Mouse (Mus musculus): ENCODE measurements around the gene Iffo2. TPM values are rescaled to one million over a fixed set of nuclear protein-coding genes. Genes with fewer than 3 reads are reported as not detected.

The Iffo2 gene
- polyA plus RNA-seq, 1 experiment from 2014 or later: 2.8 TPM

GRCm38 (mm10) chr4:139589351-139590027, 59.1 kb downstream of the Iffo2 start:
- no peak for DNase-seq (ENCODE audit: low spot score)
- Histone ChIP-seq H3K4me3 (no peak overlapping the region), H3K36me3 (no peaks in the 10 kb centered on the region), H3K27ac (peak overlapping the region; percentile 78), H3K27me3 (ENCODE audit: low read depth, poor library complexity, severe bottlenecking) (no peaks in the 10 kb centered on the region), H3K4me1 (peaks cover 84% of the 10 kb centered on the region), H3K9me3 (replicated peaks) (no peaks in the 10 kb centered on the region)
- WGBS: 52% methylated on average over 5 of the region's 5 CpGs

- DNase-seq (ENCODE audit: low spot score): peak; percentile 63
- no peak overlapping the region for H3K4me3 ChIP-seq
- peaks cover 84% of the 10 kb centered on the region for H3K4me1 ChIP-seq
- peak overlapping the region; percentile 78 for H3K27ac ChIP-seq
- H3K9me3 ChIP-seq (replicated peaks): no peaks in the 10 kb centered on the region
- H3K27me3 ChIP-seq (ENCODE audit: low read depth, poor library complexity, severe bottlenecking): no peaks in the 10 kb centered on the region
- H3K36me3 ChIP-seq: no peaks in the 10 kb centered on the region
- 16% methylated on average over 4 of the region's 4 CpGs for WGBS
These were observed 60.1 kb downstream of the Iffo2 start for GRCm38 (mm10) chr4:139590446-139590845.

- H3K4me3 ChIP-seq: no peak overlapping the region
- no peaks in the 10 kb centered on the region for H3K9me3 ChIP-seq (replicated peaks)
- peak overlapping the region; percentile 91 for H3K27ac ChIP-seq
- no peak for DNase-seq (ENCODE audit: low spot score)
- H3K27me3 ChIP-seq (ENCODE audit: low read depth, poor library complexity, severe bottlenecking): no peaks in the 10 kb centered on the region
- H3K36me3 ChIP-seq: no peaks in the 10 kb centered on the region
- 76% methylated on average over 7 of the region's 7 CpGs for WGBS
- H3K4me1 ChIP-seq: peaks cover 92% of the 10 kb centered on the region
These were observed 62.5 kb downstream of the Iffo2 start for GRCm38 (mm10) chr4:139592895-139593294.

GRCm38 (mm10) chr4:139593383-139593782, 63.0 kb downstream of the Iffo2 start:
- no peaks in the 10 kb centered on the region for H3K9me3 ChIP-seq (replicated peaks)
- WGBS: 68% methylated on average over 6 of the region's 6 CpGs
- H3K36me3 ChIP-seq: no peaks in the 10 kb centered on the region
- H3K27me3 ChIP-seq (ENCODE audit: low read depth, poor library complexity, severe bottlenecking): no peaks in the 10 kb centered on the region
- H3K27ac ChIP-seq: peak overlapping the region; percentile 91
- H3K4me1 ChIP-seq: peaks cover 93% of the 10 kb centered on the region
- no peak overlapping the region for H3K4me3 ChIP-seq
- no peak for DNase-seq (ENCODE audit: low spot score)

GRCm38 (mm10) chr4:139594062-139594461, 63.7 kb downstream of the Iffo2 start:
- 22% methylated on average over 3 of the region's 3 CpGs for WGBS
- H3K36me3 ChIP-seq: no peaks in the 10 kb centered on the region
- no peaks in the 10 kb centered on the region for H3K27me3 ChIP-seq (ENCODE audit: low read depth, poor library complexity, severe bottlenecking)
- no peak for DNase-seq (ENCODE audit: low spot score)
- H3K4me1 ChIP-seq: peaks cover 99% of the 10 kb centered on the region
- H3K27ac ChIP-seq: peak overlapping the region; percentile 91
- H3K4me3 ChIP-seq: no peak overlapping the region
- no peaks in the 10 kb centered on the region for H3K9me3 ChIP-seq (replicated peaks)

- no peaks in the 10 kb centered on the region for H3K9me3 ChIP-seq (replicated peaks)
- H3K36me3 ChIP-seq: no peaks in the 10 kb centered on the region
- 0 out of 2 replicates have a peak overlapping the region, but pooled peaks have one; percentile 39 for H3K4me3 ChIP-seq
- H3K27me3 ChIP-seq (ENCODE audit: low read depth, poor library complexity, severe bottlenecking): no peaks in the 10 kb centered on the region
- WGBS: 27% methylated on average over 9 of the region's 9 CpGs
- peak; percentile 59 for DNase-seq (ENCODE audit: low spot score)
- H3K4me1 ChIP-seq: peaks cover 100% of the 10 kb centered on the region
- peak overlapping the region; percentile 91 for H3K27ac ChIP-seq
These were observed 66.4 kb downstream of the Iffo2 start for GRCm38 (mm10) chr4:139596715-139597114.

GRCm38 (mm10) chr4:139597286-139598284, 67.2 kb downstream of the Iffo2 start:
- peak overlapping the region; percentile 39 for H3K4me3 ChIP-seq
- WGBS: 49% methylated on average over 20 of the region's 20 CpGs
- H3K27me3 ChIP-seq (ENCODE audit: low read depth, poor library complexity, severe bottlenecking): no peaks in the 10 kb centered on the region
- H3K36me3 ChIP-seq: no peaks in the 10 kb centered on the region
- H3K9me3 ChIP-seq (replicated peaks): no peaks in the 10 kb centered on the region
- no peak for DNase-seq (ENCODE audit: low spot score)
- peaks cover 100% of the 10 kb centered on the region for H3K4me1 ChIP-seq
- peak overlapping the region; percentile 91 for H3K27ac ChIP-seq

GRCm38 (mm10) chr4:139598356-139598755, 68.0 kb downstream of the Iffo2 start:
- peaks cover 99% of the 10 kb centered on the region for H3K4me1 ChIP-seq

GRCm38 (mm10) chr4:139598950-139599518, 68.7 kb downstream of the Iffo2 start:
- Histone ChIP-seq H3K4me3 (peak overlapping the region; percentile 39), H3K4me1 (peaks cover 92% of the 10 kb centered on the region), H3K36me3 (no peaks in the 10 kb centered on the region), H3K27ac (peak overlapping the region; percentile 91), H3K9me3 (replicated peaks) (no peaks in the 10 kb centered on the region), H3K27me3 (ENCODE audit: low read depth, poor library complexity, severe bottlenecking) (no peaks in the 10 kb centered on the region)
- peak; percentile 96 for DNase-seq (ENCODE audit: low spot score)
- WGBS: 0% methylated on average over 12 of the region's 12 CpGs

More at GRCm38 (mm10) chr4:139598356-139598755, 68.0 kb downstream of the Iffo2 start:
- peak overlapping the region; percentile 91 for H3K27ac ChIP-seq
- no peaks in the 10 kb centered on the region for H3K9me3 ChIP-seq (replicated peaks)
- H3K4me3 ChIP-seq: peak overlapping the region; percentile 39
- no peaks in the 10 kb centered on the region for H3K36me3 ChIP-seq
- WGBS: 25% methylated on average over 13 of the region's 13 CpGs
- no peak for DNase-seq (ENCODE audit: low spot score)
- H3K27me3 ChIP-seq (ENCODE audit: low read depth, poor library complexity, severe bottlenecking): no peaks in the 10 kb centered on the region

- Histone ChIP-seq H3K4me1 (peaks cover 68% of the 10 kb centered on the region), H3K27ac (peak overlapping the region; percentile 91), H3K36me3 (peaks cover 21% of the 10 kb centered on the region), H3K4me3 (no peak overlapping the region), H3K9me3 (replicated peaks) (no peaks in the 10 kb centered on the region), H3K27me3 (ENCODE audit: low read depth, poor library complexity, severe bottlenecking) (no peaks in the 10 kb centered on the region)
- WGBS: 76% methylated on average over 7 of the region's 7 CpGs
- no peak for DNase-seq (ENCODE audit: low spot score)
These were observed 71.4 kb downstream of the Iffo2 start for GRCm38 (mm10) chr4:139601519-139602356.

GRCm38 (mm10) chr4:139602357-139603244, 72.3 kb downstream of the Iffo2 start, which contains the start of gene Gm21969:
Gm21969 (plus strand) TSS chr4:139603186.
- Histone ChIP-seq H3K27ac (peak within 1 kb of the TSS; percentile 91), H3K9me3 (replicated peaks) (no peaks in the 10 kb centered on the region), H3K36me3 (peaks cover 30% of the 10 kb centered on the region), H3K27me3 (ENCODE audit: low read depth, poor library complexity, severe bottlenecking) (no peaks in the 10 kb centered on the region), H3K4me1 (peaks cover 59% of the 10 kb centered on the region), H3K4me3 (no peak within 1 kb of the TSS)
- WGBS: 56% methylated on average over 14 of the region's 14 CpGs
- DNase-seq (ENCODE audit: low spot score): peak; percentile 64
